8 mouse cellular contexts compared by ENCODE assay signal in genomic region chr7:37624759-37625340, GRCm38 (mm10).
A peak's percentile ranks its signal among the peaks of the same experiment; 100 is the strongest.
DNase-seq lines count a peak whose midpoint lies in the region; ATAC-seq lines count a peak whose summit lies in the region.

No protein-coding gene starts in this region.

- H3K4me2 ChIP-seq in kidney, embryonic 14.5 days (replicated peaks; ENCODE audit: low read depth, low read length): peak overlapping the region; percentile 81
- peak overlapping the region; percentile 93 for H3K4me2 ChIP-seq in limb, embryonic 11.5 days (ENCODE audit: low read depth, severe bottlenecking)

- H3K4me1 ChIP-seq in kidney, embryonic 14.5 days (ENCODE audit: control insufficient read depth, insufficient read depth, low read length): 0 out of 2 replicates have a peak, but pooled peaks cover 3% of the 10 kb centered on the region
- H3K4me1 ChIP-seq in forebrain, embryonic 10.5 days: peaks cover 53% of the 10 kb centered on the region
- H3K4me1 ChIP-seq in limb, embryonic 11.5 days (ENCODE audit: control insufficient read depth, insufficient read depth, low read length): 0 out of 2 replicates have a peak, but pooled peaks cover 4% of the 10 kb centered on the region

- ATAC-seq in kidney, embryonic 14.5 days (ENCODE audit: low FRiP score, low TSS enrichment): peak; percentile 63; the same call in 1 of the 2 replicates
- peak; percentile 37 for ATAC-seq in cerebellum, adult (ENCODE audit: insufficient number of reproducible peaks, low FRiP score, low TSS enrichment)
- ATAC-seq in limb, embryonic 11.5 days (ENCODE audit: insufficient number of reproducible peaks, low FRiP score, low TSS enrichment, low read depth): peak; percentile 35; the same call in 1 of the 2 replicates

- 8% methylated on average over 20 of the region's 20 CpGs for WGBS in kidney, embryonic 14.5 days
- 4% methylated on average over 20 of the region's 20 CpGs for WGBS in forebrain, embryonic 10.5 days
- 5% methylated on average over 20 of the region's 20 CpGs for WGBS in limb, embryonic 11.5 days

- no peak overlapping the region for H3K27ac ChIP-seq in kidney, embryonic 14.5 days (ENCODE audit: low read depth, low read length)
- peak overlapping the region; percentile 76 for H3K27ac ChIP-seq in forebrain, embryonic 10.5 days
- H3K27ac ChIP-seq in limb, embryonic 11.5 days (replicated peaks; ENCODE audit: low read depth, low read length): no peak overlapping the region

- peak overlapping the region; percentile 52; the same call in 1 of the 2 replicates for H3K9ac ChIP-seq in kidney, embryonic 14.5 days (ENCODE audit: low read depth, low read length)
- H3K9ac ChIP-seq in limb, embryonic 11.5 days (ENCODE audit: low read length): peak overlapping the region; percentile 43; the same call in 1 of the 2 replicates

- no peaks in the 10 kb centered on the region for H3K36me3 ChIP-seq in kidney, embryonic 14.5 days (ENCODE audit: control insufficient read depth, insufficient read depth, low read length)
- no peaks in the 10 kb centered on the region for H3K36me3 ChIP-seq in forebrain, embryonic 10.5 days (replicated peaks)
- no peaks in the 10 kb centered on the region for H3K36me3 ChIP-seq in limb, embryonic 11.5 days (ENCODE audit: control insufficient read depth, insufficient read depth, low read length)

- H3K27me3 ChIP-seq in kidney, embryonic 14.5 days (ENCODE audit: control insufficient read depth, insufficient read depth, low read length): peaks cover 9% of the 10 kb centered on the region
- peaks cover 51% of the 10 kb centered on the region for H3K27me3 ChIP-seq in forebrain, embryonic 10.5 days (ENCODE audit: poor library complexity, severe bottlenecking)
- peaks cover 13% of the 10 kb centered on the region; the same call in 1 of the 2 replicates for H3K27me3 ChIP-seq in limb, embryonic 11.5 days (ENCODE audit: control insufficient read depth, insufficient read depth, low read length)

- DNase-seq in kidney, adult 11 months: no peak
- peak; percentile 42 for DNase-seq in forebrain, embryonic 10.5 days (ENCODE audit: extremely low spot score, low spot score)
- no peak for DNase-seq in limb, embryonic 11.5 days (ENCODE audit: low spot score)
- DNase-seq in retina, postnatal 7 days (ENCODE audit: low read depth, low spot score): peak; percentile 30
- DNase-seq in yolk sac, embryonic 10.5 days (ENCODE audit: low spot score): no peak
- DNase-seq in layer of hippocampus, postnatal 25 days (ENCODE audit: extremely low spot score in 1 of 2, low spot score in 1 of 2): no peak

- H3K4me3 ChIP-seq in kidney, embryonic 14.5 days (ENCODE audit: low read length): peak overlapping the region; percentile 44
- H3K4me3 ChIP-seq in forebrain, embryonic 10.5 days: peak overlapping the region; percentile 57
- peak overlapping the region; percentile 37 for H3K4me3 ChIP-seq in limb, embryonic 11.5 days (ENCODE audit: low read depth, low read length)

- no peaks in the 10 kb centered on the region for H3K9me3 ChIP-seq in kidney, embryonic 14.5 days (ENCODE audit: control insufficient read depth, low read length)
- H3K9me3 ChIP-seq in forebrain, embryonic 10.5 days: no peaks in the 10 kb centered on the region
- H3K9me3 ChIP-seq in limb, embryonic 11.5 days (ENCODE audit: control insufficient read depth, low read length): no peaks in the 10 kb centered on the region

Comparison
In these comparisons a context has a peak if more than half of its experiments do, and no peak if none do; other contexts are left out.
1. DNase-seq: peak in forebrain, embryonic 10.5 days (single experiment) and retina, postnatal 7 days (single experiment); none in kidney, adult 11 months (single experiment), limb, embryonic 11.5 days (single experiment), yolk sac, embryonic 10.5 days (single experiment) and layer of hippocampus, postnatal 25 days (0 of 2).
2. Peak in every context shown above with its lines, with median percentiles within 50 percentile points of each other: ATAC-seq and H3K4me3 ChIP-seq.